Mouse (Mus musculus) gastrocnemius, postnatal 36 days (tissue): ENCODE results near the gene Ifnar2. TPM values are rescaled to one million over a fixed set of nuclear protein-coding genes. Genes with fewer than 3 reads are reported as not detected.

Source experiments
- DNase-seq, 2 experiments: peaks; one replicate each; pipeline ENCODE4 v3.0.0; 2022
- intact Hi-C: fragments of 180-260 bp; cut with DNase I; formaldehyde crosslinking; loops from one replicate; pipeline ENCODE4 v1.15.1; 2025
- long read RNA-seq, 2 experiments: library from polyadenylated mRNA; stranded (forward); transcript quantifications; one replicate each; pipeline ENCODE4 v2.0.0; 2021
- total RNA-seq, 2 experiments: library from RNA; stranded (reverse); gene quantifications; 2 replicates each; pipeline ENCODE4 v1.2.3; 2021

Gene Ifnar2
- total RNA-seq = 1 to 10 TPM; 7.1 to 7.3 TPM
- long read RNA-seq, experiment 1, partial matches to known transcripts = 0 of 6 reads
- long read RNA-seq, experiment 1, other reads (novel, unspliced or antisense) = 2 of 6 reads
- long read RNA-seq, experiment 2, partial matches to known transcripts = 2 of 6 reads
- long read RNA-seq, experiment 2, other reads (novel, unspliced or antisense) = 0 of 6 reads

GRCm38 (mm10) chr16:91372577-91373472 lies at the start of gene Ifnar2:
Ifnar2 (plus strand) TSS chr16:91372783.
- intact Hi-C loops = no loop called here
- peak; percentile 76 to 77 for DNase-seq

GRCm38 (mm10) chr16:91327605-91328004 lies 45.0 kb upstream of the Ifnar2 start:
- intact Hi-C loops = no loop called here
- no peak for DNase-seq

DNA sequence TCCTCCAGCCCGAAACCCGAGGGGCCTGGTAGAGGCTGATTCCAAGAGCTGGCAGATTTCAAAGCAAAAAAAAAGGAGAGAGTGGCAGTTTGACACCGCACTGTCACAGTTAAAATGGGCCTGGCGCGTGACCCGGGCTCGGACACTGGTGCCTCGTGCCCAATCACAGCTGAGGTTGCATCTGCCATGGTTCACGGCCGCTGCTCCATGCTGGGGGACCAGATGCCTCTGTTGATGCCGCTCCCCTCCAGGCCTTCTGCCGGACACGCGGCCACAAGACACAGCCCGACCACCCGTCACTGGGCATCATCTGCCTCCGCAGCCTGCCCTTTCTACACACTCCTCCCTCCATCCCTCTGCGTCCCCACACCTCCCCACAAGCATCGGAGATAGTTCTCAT lies 43.7 kb upstream of the Ifnar2 start:
- no peak for DNase-seq
- intact Hi-C loops = no loop called here

DNA sequence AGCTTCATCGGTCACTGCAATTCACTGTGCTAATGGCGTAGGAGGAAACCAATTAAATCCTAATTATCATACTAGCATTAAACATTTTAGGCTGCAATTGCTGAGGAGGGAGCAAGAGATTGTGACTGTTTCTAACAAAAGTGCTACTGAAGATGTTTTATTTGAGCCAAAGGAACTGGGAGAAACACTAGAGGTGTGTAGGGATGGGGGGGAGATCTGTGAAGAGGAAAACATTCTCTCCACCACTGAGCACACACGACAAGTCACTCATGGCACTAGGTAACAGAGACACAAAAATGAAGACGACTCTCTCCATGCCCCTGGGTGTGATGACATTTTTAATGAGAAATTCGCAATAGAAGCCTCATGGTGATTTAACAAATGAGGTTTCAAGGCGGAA lies 42.1 kb upstream of the Ifnar2 start:
- no peak for DNase-seq
- intact Hi-C loops = no loop called here

GRCm38 (mm10) chr16:91331153-91331552 lies 41.4 kb upstream of the Ifnar2 start:
- DNase-seq = no peak
- intact Hi-C loops = no loop called here

GRCm38 (mm10) chr16:91332880-91333279 lies 39.7 kb upstream of the Ifnar2 start:
- intact Hi-C loops = no loop called here

DNA sequence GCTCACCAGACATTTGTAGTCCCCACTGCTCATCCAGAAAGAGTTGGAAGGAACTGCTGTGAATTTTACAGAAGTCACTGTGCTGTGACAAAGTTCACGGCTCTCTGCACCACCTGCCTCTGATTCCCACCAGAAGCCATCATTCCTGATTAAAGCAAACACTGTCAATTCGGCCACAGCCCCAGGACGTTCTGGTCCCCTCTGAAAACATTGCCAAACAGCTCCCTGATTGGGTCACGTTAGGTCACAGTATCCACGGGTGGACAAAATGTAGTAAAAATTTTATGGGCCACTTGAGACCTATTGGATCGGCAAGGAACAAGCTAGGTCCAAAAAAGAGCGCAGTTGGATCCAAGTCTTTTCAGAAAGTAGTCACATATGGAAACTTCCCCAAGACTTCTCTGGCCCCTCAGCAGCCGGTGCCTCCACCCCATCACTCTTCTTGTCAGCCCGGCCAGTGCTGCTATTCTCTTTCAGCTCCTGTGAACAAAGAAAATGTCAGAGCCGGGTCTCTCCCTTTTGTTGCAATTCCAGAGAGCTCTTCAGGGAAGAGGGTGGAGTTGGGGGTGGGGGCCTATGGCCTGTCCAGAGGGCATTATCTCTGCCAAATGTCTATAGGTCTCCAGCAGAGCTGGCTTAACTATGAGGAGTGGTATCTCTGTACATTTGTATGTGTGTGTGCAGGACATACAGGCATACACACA lies 38.2 kb upstream of the Ifnar2 start:
- intact Hi-C loops = no loop called here
- no peak for DNase-seq

More at GRCm38 (mm10) chr16:91332880-91333279, 39.7 kb upstream of the Ifnar2 start:
- DNase-seq = no peak

DNA sequence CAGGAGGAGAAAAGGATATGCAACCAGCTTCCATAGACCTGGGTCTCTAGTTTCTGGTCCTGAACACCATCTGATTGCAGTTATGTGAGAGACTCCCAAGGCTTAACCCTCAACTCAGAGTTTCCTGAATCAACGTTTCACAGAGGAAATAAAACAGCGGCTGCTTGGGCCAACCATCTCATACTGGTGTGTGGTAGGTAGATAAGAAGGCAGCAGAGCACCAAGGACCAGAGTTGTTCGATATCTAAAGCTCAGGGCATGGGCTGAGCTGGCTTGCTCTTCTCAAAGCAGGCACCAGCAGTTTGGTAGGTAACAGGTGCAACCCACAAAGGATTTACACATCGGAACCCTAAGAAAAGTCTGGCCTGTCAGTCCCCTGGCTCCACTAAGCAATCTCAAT lies 35.8 kb upstream of the Ifnar2 start:
- intact Hi-C loops = no loop called here
- DNase-seq = no peak

GRCm38 (mm10) chr16:91337480-91337879 lies 35.1 kb upstream of the Ifnar2 start:
- DNase-seq = no peak
- intact Hi-C loops = no loop called here

- intact Hi-C loops = no loop called here
- no peak for DNase-seq
Measured at GRCm38 (mm10) chr16:91346491-91346890, 26.1 kb upstream of the Ifnar2 start.

DNA sequence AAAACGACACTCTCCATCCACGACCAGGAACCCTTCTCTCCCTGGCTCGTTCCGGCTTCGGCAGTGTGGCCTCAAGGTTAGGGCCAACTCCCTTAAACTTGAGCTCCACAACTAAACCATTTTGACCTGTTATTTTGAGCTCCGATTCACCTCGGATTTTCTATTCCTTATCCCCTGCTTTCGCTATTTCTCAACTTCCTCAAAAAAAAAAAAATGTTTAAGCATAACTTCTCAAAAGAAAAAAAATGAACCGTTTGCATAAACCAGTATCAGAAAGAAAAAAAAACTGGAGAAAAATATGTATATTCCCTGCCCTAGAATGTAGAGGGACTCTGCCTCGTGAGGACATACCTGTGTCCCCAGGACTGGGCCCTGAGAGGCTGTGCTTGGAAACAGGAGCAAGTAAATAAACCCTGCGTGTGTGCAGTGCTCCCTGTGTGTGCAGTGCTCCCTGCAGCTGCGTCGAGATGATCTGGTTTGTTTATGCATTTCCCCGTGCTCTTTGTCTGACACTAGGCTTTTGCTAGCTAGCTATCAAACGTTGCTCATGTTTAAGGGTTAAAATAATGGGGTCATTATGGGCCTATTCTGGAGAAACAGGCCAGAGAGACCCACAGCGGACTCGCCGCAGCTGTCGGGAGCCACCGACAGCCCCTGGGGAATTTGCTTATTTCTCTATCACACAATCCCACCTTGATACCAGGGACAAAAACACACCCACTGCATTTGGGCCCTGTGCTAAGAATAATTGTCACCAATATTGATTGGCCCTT lies 24.9 kb upstream of the Ifnar2 start:
- intact Hi-C loops = no loop called here
- no peak for DNase-seq

DNA sequence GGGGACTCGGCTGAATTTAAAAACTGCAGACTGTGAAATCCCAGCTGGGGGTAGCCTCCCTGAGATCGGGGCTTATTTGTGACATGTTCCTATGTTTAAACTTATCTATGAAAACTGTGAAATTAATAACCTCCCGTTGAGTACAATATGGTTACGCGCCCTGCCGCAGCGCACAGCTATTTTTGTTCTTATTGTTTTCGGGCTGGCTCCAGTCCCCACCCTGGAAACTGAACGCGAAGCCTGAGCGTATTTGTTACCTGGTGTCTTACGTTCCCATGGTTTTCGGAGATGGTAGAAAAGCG lies 24.4 kb upstream of the Ifnar2 start:
- DNase-seq = no peak
- intact Hi-C loops = no loop called here

DNA sequence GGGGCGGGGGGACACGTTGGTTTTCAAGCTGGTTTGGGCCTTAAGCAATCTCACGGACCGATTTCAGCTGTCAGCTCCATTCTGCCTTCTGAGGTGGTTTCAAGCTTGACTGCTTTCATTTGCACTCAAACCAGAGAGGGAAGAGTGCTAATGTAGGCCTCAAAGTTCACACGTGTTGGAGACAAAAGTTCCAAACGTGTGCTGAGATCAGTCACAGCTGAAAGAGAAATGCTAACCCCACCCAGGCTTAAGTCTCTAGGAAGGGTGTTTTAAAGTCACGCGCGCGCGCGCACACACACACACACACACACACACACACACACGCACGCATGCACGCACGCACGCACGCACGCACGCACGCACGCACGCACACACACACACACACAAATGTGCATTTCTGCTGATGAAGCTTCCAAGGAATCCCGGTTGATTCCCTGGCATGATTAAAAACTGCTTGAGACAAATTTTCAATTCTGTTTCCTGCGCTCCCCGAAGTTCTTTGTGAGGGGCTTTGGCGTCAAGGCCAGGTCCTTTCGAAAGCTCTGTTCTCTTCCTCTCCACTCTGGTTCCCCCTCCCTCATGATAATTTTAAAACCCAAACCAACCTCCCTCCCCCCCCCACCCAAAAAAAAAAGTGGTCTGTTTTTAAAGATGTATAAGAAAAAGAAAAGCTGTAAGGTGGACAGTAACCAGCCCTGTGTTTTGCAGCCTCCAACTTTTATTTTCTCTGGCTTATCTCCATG lies 23.8 kb upstream of the Ifnar2 start:
- intact Hi-C loops = no loop called here
- no peak for DNase-seq

DNA sequence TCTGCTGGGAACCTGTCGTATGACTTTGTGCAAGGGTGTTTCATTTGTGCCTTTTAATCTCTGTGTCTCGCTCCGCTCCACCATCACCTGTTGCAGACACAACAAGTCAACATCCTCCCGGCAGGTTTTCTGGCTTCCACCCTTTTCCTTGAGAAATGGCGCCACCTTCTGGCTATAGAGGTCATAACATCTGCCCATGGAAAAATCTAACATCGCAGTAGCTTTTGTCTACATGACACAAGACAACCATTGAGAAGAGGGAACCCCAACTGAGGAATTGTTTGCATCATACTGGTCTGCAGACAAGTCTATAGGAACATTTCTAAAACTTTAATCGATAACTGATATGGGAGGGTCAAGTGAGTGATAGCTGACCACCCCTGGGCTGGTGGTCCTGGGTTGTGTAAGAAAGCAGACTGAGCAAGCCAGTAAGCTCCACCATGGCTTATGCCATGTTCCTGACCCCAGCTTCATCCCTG lies 20.5 kb upstream of the Ifnar2 start:
- intact Hi-C loops = loop anchor here (1.0 to 5.0 kb wide), 2 partner anchors 190 to 271 kb away; no protein-coding TSS in a partner anchor
- peak in 1 of 2 experiments; percentile 47 for DNase-seq

GRCm38 (mm10) chr16:91352749-91353148 lies 19.8 kb upstream of the Ifnar2 start:
- DNase-seq = no peak
- intact Hi-C loops = loop anchor here (1.0 to 5.0 kb wide), 2 partner anchors 190 to 271 kb away; no protein-coding TSS in a partner anchor

GRCm38 (mm10) chr16:91353177-91353576 lies 19.4 kb upstream of the Ifnar2 start:
- intact Hi-C loops = loop anchor here (5.0 kb wide), 1 partner anchor 191 kb away; no protein-coding TSS in a partner anchor
- no peak for DNase-seq

- no peak for DNase-seq
- intact Hi-C loops = loop anchor here (5.0 kb wide), 1 partner anchor 191 kb away; no protein-coding TSS in a partner anchor
Measured at GRCm38 (mm10) chr16:91353638-91354037, 18.9 kb upstream of the Ifnar2 start.

DNA sequence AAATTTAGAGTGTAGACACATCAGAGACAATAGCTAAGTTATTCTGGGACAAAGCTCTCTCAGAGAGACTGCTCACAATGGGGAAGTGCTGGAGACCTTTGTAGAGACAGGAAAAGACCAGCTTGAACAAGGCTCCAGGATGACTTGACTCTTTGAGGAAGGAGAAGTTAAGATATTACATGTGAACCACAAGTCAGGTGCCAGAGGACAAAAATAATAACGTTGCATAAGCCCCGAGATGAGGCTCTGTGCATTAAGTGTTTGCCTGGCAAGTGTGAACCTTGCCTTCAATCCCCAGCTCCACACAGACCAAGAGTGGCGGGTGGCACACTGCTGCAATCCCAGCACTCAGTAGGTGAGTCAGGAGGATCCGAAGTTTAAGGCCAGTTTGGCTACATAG lies 18.0 kb upstream of the Ifnar2 start:
- no peak for DNase-seq
- intact Hi-C loops = loop anchor here (5.0 kb wide), 1 partner anchor 192 kb away; no protein-coding TSS in a partner anchor

DNA sequence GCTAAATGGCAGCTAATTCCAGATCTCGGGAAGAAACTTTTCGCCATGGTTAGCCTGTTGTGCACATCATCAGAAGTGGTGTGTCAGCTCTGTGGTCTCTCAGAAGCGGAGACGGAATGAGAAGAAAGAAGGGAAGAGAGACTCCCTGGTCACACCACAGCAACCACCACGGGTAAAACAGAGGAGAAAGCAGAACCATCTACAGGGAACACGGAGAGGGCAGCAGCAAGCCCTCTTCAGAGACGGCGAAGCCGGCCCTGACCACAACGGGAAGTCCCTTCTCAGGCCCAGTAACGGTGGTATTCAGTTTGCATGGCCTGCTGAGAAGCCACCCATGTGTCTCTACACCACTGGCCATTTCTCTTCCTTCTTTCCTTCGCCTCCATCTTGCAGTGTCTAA lies 17.4 kb upstream of the Ifnar2 start:
- intact Hi-C loops = loop anchor here (5.0 kb wide), 2 partner anchors 87 to 107 kb away; no protein-coding TSS in a partner anchor
- DNase-seq = no peak
